Mouse (Mus musculus): ENCODE measurements around the gene Tnnt2.
A peak's percentile ranks its signal among the peaks of the same experiment; 100 is the strongest.

Gene Tnnt2

GRCm38 (mm10) chr1:135818481-135819086 lies 17.6 kb upstream of the Tnnt2 start, which contains the start of gene Lad1:
Gene Lad1, plus strand, starts transcription at chr1:135818598.
- no peak for DNase-seq (ENCODE audit: low read depth in 2 of 2, low spot score in 2 of 2)

- DNase-seq (ENCODE audit: low read depth in 2 of 2, low spot score in 2 of 2) = no peak
These were observed 16.1 kb upstream of the Tnnt2 start for GRCm38 (mm10) chr1:135820071-135820470.

- no peak for DNase-seq (ENCODE audit: low read depth in 2 of 2, low spot score in 2 of 2)
These were observed 15.3 kb upstream of the Tnnt2 start for GRCm38 (mm10) chr1:135820736-135821364.

GRCm38 (mm10) chr1:135821780-135822179 lies 14.4 kb upstream of the Tnnt2 start:
- DNase-seq (ENCODE audit: low read depth in 2 of 2, low spot score in 2 of 2) = no peak

GRCm38 (mm10) chr1:135828918-135829317 lies 7.2 kb upstream of the Tnnt2 start:
- peak; percentile 48 to 61 for DNase-seq (ENCODE audit: low read depth in 2 of 2, low spot score in 2 of 2)

- no peak for DNase-seq (ENCODE audit: low read depth in 2 of 2, low spot score in 2 of 2)
These were observed 1.8 kb upstream of the Tnnt2 start for GRCm38 (mm10) chr1:135834206-135834859.

GRCm38 (mm10) chr1:135834983-135835382 lies 1.2 kb upstream of the Tnnt2 start:
- no peak for DNase-seq (ENCODE audit: low read depth in 2 of 2, low spot score in 2 of 2)

GRCm38 (mm10) chr1:135838626-135839025 lies 2.5 kb downstream of the Tnnt2 start:
- DNase-seq (ENCODE audit: low read depth in 2 of 2, low spot score in 2 of 2) = no peak

- no peak for DNase-seq (ENCODE audit: low read depth in 2 of 2, low spot score in 2 of 2)
These were observed 2.9 kb downstream of the Tnnt2 start for GRCm38 (mm10) chr1:135839065-135839464.

- DNase-seq (ENCODE audit: low read depth in 2 of 2, low spot score in 2 of 2) = no peak
These were observed 4.7 kb downstream of the Tnnt2 start for GRCm38 (mm10) chr1:135840675-135841395.

GRCm38 (mm10) chr1:135843519-135844262 lies 7.5 kb downstream of the Tnnt2 start:
- no peak for DNase-seq (ENCODE audit: low read depth in 2 of 2, low spot score in 2 of 2)

- DNase-seq (ENCODE audit: low read depth in 2 of 2, low spot score in 2 of 2) = no peak
These were observed 8.3 kb downstream of the Tnnt2 start for GRCm38 (mm10) chr1:135844481-135844880.

GRCm38 (mm10) chr1:135846632-135847031 lies 10.5 kb downstream of the Tnnt2 start:
- DNase-seq (ENCODE audit: low read depth in 2 of 2, low spot score in 2 of 2) = no peak

- DNase-seq (ENCODE audit: low read depth in 2 of 2, low spot score in 2 of 2) = peak in 1 of 2 experiments; percentile 25
These were observed 11.0 kb downstream of the Tnnt2 start for GRCm38 (mm10) chr1:135847139-135847562.

GRCm38 (mm10) chr1:135847611-135848351 lies 11.6 kb downstream of the Tnnt2 start:
- no peak for DNase-seq (ENCODE audit: low read depth in 2 of 2, low spot score in 2 of 2)

GRCm38 (mm10) chr1:135850722-135851512 lies 14.8 kb downstream of the Tnnt2 start:
- no peak for DNase-seq (ENCODE audit: low read depth in 2 of 2, low spot score in 2 of 2)

- DNase-seq (ENCODE audit: low read depth in 2 of 2, low spot score in 2 of 2) = no peak
These were observed 16.0 kb downstream of the Tnnt2 start for GRCm38 (mm10) chr1:135852044-135852756.

- DNase-seq (ENCODE audit: low read depth in 2 of 2, low spot score in 2 of 2) = no peak
These were observed 17.0 kb downstream of the Tnnt2 start for GRCm38 (mm10) chr1:135853200-135853599.
